Mouse (Mus musculus) adrenal gland, postnatal 14 days (tissue): Measurements from ENCODE around the gene Sorbs1. TPM values are rescaled to one million over a fixed set of nuclear protein-coding genes. Genes with fewer than 3 reads are reported as not detected.

Experiments used
- DNase-seq: peaks from one replicate; pipeline ENCODE4 v3.0.0; 2021; ENCODE audit warnings: mixed read lengths
- total RNA-seq: library from RNA; stranded (reverse); gene quantifications from 2 replicates; pipeline ENCODE4 v1.2.3, GENCODE M21; 2021

Gene Sorbs1
- total RNA-seq, 1 experiment from 2014 or later, result 159 TPM

DNA sequence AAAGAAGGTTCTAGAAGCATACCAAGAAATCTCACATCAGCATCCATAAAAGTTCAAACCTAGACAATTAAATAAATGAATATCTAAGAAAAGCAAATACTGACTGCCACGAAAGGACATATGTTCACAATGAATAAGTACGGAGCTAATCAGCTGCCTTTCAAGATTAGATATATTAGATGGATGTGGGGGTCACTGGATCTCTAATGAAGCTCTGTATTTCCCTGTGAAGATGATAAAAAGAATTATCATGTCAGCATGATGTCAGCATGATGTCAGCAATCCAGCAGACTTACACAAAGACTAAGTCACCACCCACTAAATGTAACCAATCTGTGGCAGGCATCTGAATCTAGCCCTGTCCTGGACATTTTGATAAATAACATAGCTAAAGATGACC lies 77.8 kb downstream of the Sorbs1 start:
- DNase-seq, result no peak

DNA sequence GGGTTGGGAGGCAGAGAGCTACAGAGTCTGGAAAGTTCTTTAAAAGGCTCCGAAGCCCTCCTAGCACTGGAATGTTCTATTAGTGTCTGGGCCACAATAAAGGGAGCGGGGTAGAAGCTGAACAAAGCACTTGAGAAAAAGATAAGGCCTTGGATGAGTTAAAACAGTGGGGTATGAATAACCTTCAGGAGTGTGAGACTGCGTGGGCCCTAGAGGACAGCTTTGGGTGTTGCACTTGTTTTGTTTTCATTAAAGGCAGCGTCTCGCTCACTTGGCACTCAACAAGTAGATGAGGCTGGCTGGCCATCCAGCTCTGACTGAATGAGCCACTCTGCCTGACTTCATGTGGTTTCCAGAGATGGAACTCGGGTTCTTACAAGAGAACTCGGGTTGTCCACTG lies 78.5 kb downstream of the Sorbs1 start:
- no peak for DNase-seq

DNA sequence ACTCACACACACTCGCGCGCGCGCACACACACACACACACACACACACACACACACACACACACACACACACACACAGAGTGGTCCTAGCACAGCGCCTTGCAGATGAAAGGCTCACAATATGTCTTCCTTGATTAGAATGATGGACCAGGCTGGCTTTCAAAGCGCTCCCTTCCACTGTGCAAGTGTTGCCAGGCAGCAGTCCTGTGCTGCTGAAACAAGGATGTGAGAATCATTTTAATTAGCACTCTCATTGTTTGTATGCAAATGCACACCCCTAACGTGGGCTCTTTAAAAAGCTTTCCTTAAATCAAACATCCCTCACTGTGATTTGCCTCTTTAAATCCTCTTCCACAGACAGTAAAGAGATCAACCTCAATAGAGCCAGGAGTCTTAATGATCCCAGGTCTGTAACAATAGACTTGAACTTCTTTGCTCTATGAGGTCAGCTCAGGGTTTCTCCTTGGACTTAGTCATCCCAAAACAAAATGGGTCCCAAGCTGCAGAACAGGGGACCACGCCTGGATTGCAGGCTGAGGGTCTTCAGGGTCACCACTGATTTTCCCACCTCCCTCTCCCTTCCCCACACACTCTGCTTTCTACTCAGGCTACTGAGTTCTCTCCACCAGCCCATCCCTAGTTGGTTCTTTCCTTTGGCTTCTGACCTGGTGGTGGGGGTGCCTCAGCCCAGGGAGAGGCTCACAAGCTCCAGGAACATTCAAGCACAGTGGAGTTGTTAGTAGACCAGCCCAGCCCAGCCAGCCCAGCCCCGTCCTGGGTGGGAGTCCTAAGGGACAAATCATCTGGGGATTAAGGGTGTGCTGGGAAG lies 79.3 kb downstream of the Sorbs1 start:
- no peak for DNase-seq

DNA sequence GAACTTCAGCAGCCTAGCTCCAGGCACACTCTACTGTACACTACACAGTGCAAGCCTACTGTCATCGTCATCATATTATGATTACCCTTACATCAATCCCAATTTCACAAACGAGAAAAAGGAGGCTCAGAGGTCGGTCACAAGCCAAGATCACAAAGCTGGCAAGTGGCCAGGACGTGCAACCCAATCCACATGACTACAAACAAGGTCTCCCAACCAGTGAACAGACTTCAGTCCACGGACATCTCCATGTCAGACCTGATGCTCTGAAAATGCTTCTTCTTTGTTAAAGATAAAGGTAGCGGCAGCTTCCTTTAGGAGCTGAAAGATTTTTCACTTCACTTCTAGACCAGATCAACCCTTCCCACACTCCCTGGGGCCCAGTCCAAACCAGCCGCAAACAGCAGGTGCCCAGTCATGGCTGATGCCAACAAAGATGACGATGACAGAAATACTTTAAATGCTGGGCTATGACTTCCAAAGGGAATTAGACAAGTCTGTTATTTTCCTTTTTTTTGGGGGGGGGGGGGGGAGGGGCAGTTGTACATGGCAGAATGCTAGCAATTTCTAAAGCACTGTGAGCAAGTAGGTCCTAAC lies 80.2 kb downstream of the Sorbs1 start:
- DNase-seq, result peak; percentile 57

- peak; percentile 47 for DNase-seq
Observed at GRCm38 (mm10) chr19:40431969-40432368, 81.6 kb downstream of the Sorbs1 start.

- DNase-seq, result no peak
Observed at GRCm38 (mm10) chr19:40429572-40429971, 84.0 kb downstream of the Sorbs1 start.

- no peak for DNase-seq
Observed at GRCm38 (mm10) chr19:40429169-40429568, 84.4 kb downstream of the Sorbs1 start.

GRCm38 (mm10) chr19:40426103-40426960 lies 87.2 kb downstream of the Sorbs1 start:
- DNase-seq, result no peak

DNA sequence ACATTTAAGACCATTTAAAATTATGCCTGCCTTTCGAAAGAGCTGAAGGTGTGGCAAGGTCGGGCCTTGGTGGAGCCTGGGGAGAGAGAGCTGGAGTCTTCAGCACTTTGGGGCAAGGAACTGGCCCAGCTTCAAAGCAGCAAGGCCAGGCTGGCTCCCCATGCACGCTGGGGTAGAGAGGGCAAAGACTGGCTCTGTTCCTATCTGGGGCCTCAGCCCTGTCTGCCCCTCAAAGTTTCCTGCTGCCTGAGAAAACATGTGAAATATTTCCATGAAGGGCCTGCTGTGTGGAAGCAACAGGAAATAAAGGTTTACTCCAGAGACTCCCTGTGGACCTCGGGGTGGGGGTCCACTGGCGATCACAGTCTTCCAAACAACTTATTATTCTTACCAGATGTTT lies 88.3 kb downstream of the Sorbs1 start:
- DNase-seq, result peak; percentile 51

GRCm38 (mm10) chr19:40421037-40421436 lies 92.5 kb downstream of the Sorbs1 start:
- no peak for DNase-seq

- peak; percentile 40 for DNase-seq
Observed at GRCm38 (mm10) chr19:40419315-40419714, 94.3 kb downstream of the Sorbs1 start.

DNA sequence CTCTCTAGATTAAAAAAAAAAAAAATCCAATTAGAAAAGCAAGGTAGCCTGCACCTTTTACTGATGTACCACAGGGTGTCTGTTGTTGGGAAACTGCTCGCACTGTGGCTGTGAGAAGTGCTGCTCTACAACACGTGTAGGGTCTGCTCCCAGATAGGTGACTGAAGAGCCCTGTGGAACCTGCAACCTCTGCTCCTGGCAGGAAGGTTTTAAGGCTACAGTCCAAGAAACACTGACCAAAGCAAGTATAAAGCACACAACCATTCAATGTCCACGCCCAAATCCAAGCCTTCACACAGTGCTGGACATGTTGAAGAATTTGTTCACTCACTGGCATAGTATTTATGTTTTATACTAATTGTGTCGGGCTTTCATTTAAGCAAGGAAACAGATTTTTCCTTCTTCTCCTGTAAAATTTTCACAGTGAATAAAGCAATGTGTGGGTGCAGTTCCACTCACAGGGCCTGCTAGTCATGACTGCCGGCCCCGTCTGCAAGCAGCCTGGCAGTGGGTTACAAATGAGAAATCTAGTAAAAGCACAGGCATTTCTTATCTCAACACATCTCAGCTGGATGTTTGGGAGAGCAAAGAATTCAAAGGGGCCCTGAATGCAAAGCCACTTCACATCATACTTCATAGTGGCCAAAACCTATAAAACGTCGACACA lies 96.3 kb downstream of the Sorbs1 start:
- no peak for DNase-seq

DNA sequence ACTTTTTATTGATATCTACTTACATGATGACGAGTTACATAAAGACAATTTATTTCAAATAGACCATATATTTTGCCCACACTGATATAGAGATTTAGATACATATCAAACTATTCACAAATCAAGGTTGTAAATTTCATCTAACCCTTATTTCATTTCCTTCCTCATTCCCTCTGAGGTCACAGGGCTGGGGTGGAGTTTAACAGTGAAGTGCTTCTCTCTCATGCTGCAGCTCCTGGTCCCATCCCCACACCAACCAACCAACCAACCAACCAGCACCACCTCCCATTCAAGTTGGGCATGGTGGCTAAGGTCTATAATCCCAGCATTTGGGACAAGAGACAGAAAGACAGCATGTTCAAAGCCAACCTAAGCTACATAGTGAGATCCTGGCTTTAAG lies 97.9 kb downstream of the Sorbs1 start:
- no peak for DNase-seq

DNA sequence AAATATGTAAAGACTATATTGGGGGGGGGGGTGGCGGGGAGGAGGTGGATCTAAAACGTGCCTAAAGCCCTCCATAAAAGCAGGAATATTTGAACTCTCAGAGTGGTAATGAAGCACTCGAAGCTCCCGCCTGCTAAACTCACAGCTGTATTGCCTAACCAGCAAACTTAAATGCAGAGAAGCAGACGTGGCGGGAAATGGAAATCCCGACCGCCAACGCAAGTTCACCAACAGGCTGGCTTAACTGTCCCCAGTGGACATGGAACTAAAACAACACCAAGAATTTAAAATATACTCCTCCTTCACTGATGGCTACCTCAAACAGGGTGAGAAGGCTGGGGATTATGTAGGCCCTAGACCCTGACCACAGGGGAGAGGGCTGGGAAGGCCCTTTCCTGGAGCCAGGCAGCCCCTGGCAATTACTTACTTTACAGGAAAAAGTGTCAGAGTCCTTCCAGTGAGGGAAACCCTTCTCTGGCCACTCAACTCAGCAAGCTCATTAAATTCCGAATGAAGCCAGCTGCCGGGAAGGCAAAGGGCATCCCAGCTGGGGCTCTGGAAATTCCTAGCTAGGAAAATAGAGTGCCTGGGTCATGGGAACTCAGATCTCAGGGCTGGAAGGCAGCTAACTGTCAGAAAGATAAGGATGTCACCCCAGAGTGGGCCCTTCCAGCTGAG lies 98.6 kb downstream of the Sorbs1 start:
- no peak for DNase-seq

GRCm38 (mm10) chr19:40414386-40414785 lies 99.2 kb downstream of the Sorbs1 start:
- no peak for DNase-seq

DNA sequence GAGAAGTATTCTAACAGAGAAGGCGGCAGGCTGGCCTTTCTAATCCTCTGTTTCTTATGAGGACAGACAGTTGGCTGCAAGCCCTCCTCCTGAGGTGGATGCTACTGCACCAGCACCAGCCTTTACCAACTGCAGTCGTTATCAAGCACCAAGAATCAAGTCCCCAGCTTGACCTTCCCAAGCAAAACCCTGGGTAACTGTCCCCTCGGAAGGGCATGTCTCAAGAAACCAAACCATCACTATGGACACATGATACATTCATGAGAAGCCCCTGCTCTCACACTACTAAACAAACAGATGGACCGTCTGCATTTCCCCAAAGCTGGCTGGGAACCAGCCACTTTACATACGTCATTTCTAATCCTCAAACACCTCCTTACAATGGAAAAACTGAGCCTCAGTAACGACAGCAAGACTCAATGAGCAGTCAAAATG lies 102.2 kb downstream of the Sorbs1 start:
- DNase-seq, result no peak

DNA sequence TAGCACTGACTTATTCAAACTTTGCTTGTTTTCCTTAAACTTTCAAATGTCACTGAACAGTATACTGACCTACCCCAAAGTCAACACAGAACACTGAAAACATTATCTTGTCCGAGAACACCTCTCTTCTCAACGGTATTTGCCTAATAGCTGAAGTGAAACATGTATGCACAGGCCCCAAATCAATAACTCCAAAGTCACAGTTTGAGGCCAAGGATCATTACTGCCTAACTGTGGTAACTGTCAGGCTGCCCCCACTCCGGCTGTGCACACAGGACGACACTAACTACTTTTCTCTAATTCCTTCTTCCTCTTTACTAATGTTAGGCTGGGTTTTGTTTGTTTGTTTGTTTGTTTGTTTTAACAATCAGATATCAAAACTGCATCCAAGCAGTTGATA lies 103.1 kb downstream of the Sorbs1 start:
- DNase-seq, result no peak

- no peak for DNase-seq
Observed at GRCm38 (mm10) chr19:40410109-40410508, 103.5 kb downstream of the Sorbs1 start.

DNA sequence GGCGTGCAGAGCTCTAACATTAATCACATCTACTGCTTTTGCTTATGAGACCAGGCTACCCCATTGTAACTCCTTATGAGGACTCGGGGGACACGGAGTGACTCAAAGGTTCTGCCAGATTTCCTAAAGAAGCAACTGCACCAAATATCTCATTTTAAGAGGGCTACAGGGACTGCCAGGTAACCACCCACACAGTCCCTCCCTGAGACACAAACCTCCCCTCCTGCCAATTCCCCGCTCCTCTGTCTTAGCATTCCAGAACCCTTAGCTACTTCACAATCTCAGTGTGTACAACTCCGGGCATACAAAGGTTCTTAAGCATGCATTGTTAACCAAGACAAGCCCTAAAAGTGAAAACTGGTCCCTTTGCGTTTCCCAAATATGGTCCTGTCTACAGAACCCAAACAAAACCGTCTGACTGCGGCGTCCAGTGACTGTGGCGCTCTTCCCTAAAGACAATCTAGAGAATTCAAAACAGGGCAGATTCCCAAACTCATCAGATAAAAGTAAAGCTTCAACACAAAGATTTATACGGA lies 104.0 kb downstream of the Sorbs1 start:
- no peak for DNase-seq

GRCm38 (mm10) chr19:40407186-40407585 lies 106.4 kb downstream of the Sorbs1 start:
- DNase-seq, result no peak

- DNase-seq, result no peak
Observed at GRCm38 (mm10) chr19:40406661-40407060, 106.9 kb downstream of the Sorbs1 start.
